Comparison of ENCODE assay signal across 30 mouse cellular contexts in genomic region chr3:85933586-85933985, GRCm38 (mm10). TPM values are rescaled to one million over a fixed set of nuclear protein-coding genes. Genes with fewer than 3 reads are reported as not detected.
"Had no signal": no experiment of that assay in that cellular context is flagged by ENCODE, and none has a peak within 500 bp of the region (broad histone marks: within the 10 kb centered on the region; RNA-seq: fewer than 3 reads in every experiment).

No protein-coding gene starts in this region.

- H3K9ac ChIP-seq: embryonic facial prominence, embryonic 12.5 days; embryonic facial prominence, embryonic 13.5 days; embryonic facial prominence, embryonic 15.5 days; forebrain, embryonic 12.5 days; forebrain, embryonic 13.5 days; forebrain, embryonic 15.5 days; forebrain, postnatal 0 days had no signal

- DNase-seq: cerebellum, adult 2 months; cerebellum, adult 8-10 months; cerebellum, adult 9-10 months; cerebellum, adult 9-11 months; cerebellum, postnatal 10 days; cerebellum, postnatal 14 days; cerebellum, postnatal 25 days; cerebellum, postnatal 36 days; embryo, embryonic 11 days; forebrain, postnatal 0 days; gastrocnemius, adult 2 months; gastrocnemius, postnatal 10 days; gastrocnemius, postnatal 14 days; gastrocnemius, postnatal 25 days; gastrocnemius, postnatal 36 days; heart, adult 18-20 months; heart, adult 2 months had no signal

- H3K4me3 ChIP-seq: embryonic facial prominence, embryonic 10.5 days; embryonic facial prominence, embryonic 12.5 days; embryonic facial prominence, embryonic 13.5 days; embryonic facial prominence, embryonic 15.5 days; erythroblast, embryonic 14.5 days; forebrain, embryonic 10.5 days; forebrain, embryonic 12.5 days; forebrain, embryonic 13.5 days; forebrain, embryonic 15.5 days; gastrocnemius, adult 2 months; heart, adult 2 months had no signal

- H3K4me1 ChIP-seq: embryonic facial prominence, embryonic 12.5 days; embryonic facial prominence, embryonic 13.5 days; embryonic facial prominence, embryonic 15.5 days; forebrain, embryonic 12.5 days; forebrain, embryonic 15.5 days had no signal

- H3K9me3 ChIP-seq: embryonic facial prominence, embryonic 10.5 days; embryonic facial prominence, embryonic 12.5 days; embryonic facial prominence, embryonic 13.5 days; embryonic facial prominence, embryonic 15.5 days; forebrain, embryonic 10.5 days; forebrain, embryonic 12.5 days; forebrain, embryonic 13.5 days; forebrain, embryonic 15.5 days had no signal

- H3K27ac ChIP-seq: embryonic facial prominence, embryonic 10.5 days; embryonic facial prominence, embryonic 12.5 days; embryonic facial prominence, embryonic 13.5 days; embryonic facial prominence, embryonic 15.5 days; forebrain, embryonic 10.5 days; forebrain, embryonic 12.5 days; forebrain, embryonic 13.5 days; forebrain, embryonic 15.5 days; gastrocnemius, adult 2 months; heart, adult 2 months had no signal

- H3K4me2 ChIP-seq: embryonic facial prominence, embryonic 12.5 days; embryonic facial prominence, embryonic 13.5 days; embryonic facial prominence, embryonic 15.5 days; forebrain, embryonic 12.5 days; forebrain, embryonic 13.5 days; forebrain, embryonic 15.5 days had no signal

- H3K36me3 ChIP-seq: embryonic facial prominence, embryonic 10.5 days; embryonic facial prominence, embryonic 12.5 days; embryonic facial prominence, embryonic 13.5 days; embryonic facial prominence, embryonic 15.5 days; forebrain, embryonic 10.5 days; forebrain, embryonic 12.5 days; forebrain, embryonic 15.5 days had no signal

- ATAC-seq: forebrain, embryonic 13.5 days; forebrain, embryonic 14.5 days; forebrain, embryonic 15.5 days; forebrain, embryonic 16.5 days; forebrain, postnatal 0 days had no signal

- H3K27me3 ChIP-seq: embryonic facial prominence, embryonic 12.5 days; embryonic facial prominence, embryonic 13.5 days; embryonic facial prominence, embryonic 15.5 days; forebrain, embryonic 12.5 days; forebrain, embryonic 13.5 days; forebrain, embryonic 15.5 days had no signal

RNA-seq across cellular contexts. Expression of gene Gm37240, which starts 46.3 kb away (rescaled TPM):
- total RNA-seq: common myeloid progenitor, adult 5-6 weeks; granulocyte monocyte progenitor cell, adult 5-6 weeks had no signal
- polyA plus RNA-seq: erythroblast, embryonic 14.5 days had no signal

RNA-seq across cellular contexts. Expression of gene Glt28d2, which starts 46.3 kb away (rescaled TPM):
- total RNA-seq: common myeloid progenitor, adult 5-6 weeks; granulocyte monocyte progenitor cell, adult 5-6 weeks had no signal
